Mouse (Mus musculus): ENCODE measurements around the gene Dip2b.

The Dip2b gene

DNA sequence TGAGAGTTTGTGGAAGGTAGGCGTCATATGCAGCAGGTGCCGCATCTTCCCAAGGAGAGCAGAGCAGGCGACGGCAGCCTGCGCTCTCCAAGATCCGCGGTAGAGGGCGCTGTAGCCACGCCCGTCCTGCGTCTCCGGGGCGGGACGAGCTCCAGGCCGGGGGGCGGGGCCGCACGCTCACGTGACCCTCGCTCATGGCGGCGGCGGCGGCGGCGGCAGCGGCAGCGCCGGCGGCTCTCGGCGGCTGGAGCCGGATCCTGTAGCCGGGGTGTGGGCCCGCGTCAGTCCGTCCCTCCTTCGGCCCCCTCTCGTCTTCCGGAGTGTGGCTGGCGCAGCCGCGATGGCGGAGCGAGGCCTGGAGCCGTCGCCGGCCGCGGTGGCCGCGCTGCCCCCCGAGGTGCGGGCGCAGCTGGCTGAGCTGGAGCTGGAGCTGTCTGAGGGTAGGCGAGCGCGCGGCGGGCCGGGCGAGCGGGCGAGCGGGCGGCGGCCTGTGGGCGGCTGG lies at the start of gene Dip2b:
Gene Dip2b, plus strand, starts transcription at position 195 of the 502 bp plus-strand sequence.
- DNase-seq (ENCODE audit: low spot score) = peak; percentile 99

DNA sequence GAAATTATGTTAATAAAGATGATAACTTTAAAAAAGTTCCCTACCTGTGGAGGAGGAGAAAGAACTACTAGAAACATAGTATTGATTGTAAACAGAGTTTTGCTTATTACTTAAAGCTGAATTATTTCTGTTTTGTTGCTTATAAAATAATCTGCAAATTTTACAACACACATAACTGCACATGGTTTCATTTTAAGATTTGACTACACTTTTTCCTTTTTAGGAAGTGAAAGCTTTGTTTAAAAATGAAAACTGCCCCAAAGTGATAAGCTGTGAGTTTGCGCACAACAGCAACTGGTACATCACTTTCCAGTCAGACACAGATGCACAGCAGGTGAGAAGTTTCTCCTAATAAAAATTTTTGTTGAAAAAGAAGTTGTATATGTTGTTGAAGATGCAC lies 45.4 kb upstream of the Dip2b start:
- no peak for DNase-seq (ENCODE audit: low spot score)

- no peak for DNase-seq (ENCODE audit: low spot score)
Observed at GRCm38 (mm10) chr15:99997114-99997804, 41.2 kb upstream of the Dip2b start.

DNA sequence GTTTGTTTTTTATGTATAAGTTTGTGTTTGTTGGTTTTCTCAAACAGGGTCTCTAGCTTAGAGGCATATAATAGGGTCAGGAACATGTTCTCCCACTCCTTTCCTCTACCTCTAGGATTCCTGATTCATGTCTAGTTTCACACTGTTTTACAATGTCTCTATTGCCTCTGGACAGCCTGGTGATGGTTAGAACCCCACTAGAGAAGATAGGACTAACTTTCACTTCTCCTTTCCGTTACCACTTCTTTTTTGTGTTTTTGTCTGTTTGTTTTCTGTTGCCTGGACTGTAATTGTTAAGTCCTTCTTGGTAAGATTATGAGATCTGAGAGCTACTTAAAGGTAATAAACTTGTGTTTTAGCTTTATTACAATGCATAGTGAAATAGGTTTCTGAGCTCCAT lies 39.1 kb upstream of the Dip2b start:
- no peak for DNase-seq (ENCODE audit: low spot score)

DNA sequence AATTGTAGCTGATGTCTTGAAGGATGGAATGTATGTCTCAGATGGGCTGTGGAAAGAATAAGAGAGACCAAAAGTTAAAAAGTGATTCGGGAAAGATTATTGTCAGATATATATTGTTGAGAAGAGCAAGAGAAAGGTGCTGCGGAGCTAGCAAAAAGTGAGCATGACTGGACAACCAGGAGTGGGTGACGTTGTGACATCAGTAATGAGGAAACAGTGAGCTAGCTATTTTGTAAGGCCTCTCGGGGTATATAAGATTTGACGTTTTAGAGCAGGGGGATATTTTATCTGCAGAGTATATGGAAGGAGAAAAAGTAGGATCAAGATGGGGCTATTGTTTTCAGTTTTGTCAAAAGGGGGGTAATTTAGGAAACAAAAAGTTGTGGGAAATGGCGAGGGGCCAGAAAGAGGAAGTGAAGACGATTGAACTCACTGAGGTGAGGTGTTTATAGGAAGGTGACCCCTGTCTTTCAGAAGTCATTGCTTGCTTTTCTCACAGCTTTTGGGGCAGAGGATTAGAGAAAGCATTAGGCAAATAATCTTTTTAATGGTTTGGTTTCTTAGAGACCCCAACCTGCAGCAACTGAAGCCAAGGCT lies 33.7 kb upstream of the Dip2b start:
- DNase-seq (ENCODE audit: low spot score) = no peak

- DNase-seq (ENCODE audit: low spot score) = no peak
Observed at GRCm38 (mm10) chr15:100006180-100006579, 32.3 kb upstream of the Dip2b start.

DNA sequence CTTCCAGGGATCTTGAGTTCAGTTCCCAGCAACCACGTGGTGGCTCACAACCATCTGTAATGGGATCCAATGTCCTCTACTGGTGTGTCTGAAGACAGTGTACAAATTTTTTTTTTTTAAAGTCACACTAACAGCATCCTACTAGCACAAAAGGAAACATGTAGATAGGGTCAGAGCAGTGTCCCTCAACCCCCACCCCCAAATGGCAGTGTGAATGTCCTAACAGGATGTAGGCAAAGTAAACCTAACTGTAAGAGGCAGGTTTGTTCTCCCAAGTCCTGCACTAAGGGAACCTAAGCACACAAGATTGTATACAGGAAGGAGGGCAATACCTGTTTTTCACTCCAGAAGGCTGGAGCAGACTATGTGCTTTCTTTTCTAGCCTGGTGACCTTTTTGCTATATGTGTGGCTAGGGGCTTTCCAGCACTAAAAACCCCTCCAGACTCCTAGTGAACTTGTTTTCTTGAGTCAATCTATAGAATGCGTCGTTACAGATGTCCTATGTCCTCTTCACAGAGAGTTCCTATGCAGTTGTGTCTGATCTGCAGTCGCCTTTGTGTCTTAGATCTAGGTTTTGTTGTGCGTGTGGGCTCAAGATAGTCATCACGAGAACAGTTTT lies 20.1 kb upstream of the Dip2b start:
- no peak for DNase-seq (ENCODE audit: low spot score)

DNA sequence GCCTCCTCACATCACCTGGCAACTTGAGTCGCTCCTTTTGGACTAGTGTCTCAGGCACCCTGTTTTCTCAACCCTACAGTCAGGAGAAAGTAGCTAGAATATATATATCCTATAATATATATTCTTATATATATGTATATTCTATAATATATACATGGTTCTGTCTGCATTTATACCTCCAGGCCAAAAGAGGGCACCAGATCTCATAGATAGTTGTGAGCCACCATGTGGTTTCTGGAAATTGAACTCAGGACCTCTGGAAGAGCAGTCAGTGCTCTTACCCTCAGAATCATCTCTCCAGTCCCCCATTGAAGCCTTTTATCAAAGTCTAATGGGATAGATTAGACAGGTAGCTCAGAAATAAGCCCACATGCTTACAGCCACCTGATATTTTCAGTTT lies 17.3 kb upstream of the Dip2b start:
- no peak for DNase-seq (ENCODE audit: low spot score)

GRCm38 (mm10) chr15:100022923-100023322 lies 15.5 kb upstream of the Dip2b start:
- peak; percentile 82 for DNase-seq (ENCODE audit: low spot score)

- DNase-seq (ENCODE audit: low spot score) = no peak
Observed at GRCm38 (mm10) chr15:100025076-100025834, 13.2 kb upstream of the Dip2b start.

DNA sequence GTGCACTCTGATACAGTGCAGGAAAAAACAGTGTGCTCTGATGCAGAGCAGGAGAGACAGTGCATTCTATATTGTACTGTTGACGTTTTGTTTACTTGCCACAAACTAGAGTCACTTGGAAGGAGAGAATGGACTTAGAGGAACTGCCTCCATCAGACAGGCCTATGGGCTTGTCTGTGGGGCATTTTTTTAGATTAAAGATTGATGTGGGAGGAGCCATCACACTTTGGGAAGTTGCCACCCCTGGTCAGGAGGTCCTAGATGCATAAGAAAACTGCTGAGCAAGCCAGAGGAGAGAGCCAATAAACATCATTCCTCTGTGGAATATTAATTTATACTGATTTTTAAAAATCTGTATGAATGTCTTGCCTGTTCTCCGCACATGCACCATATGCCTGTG lies 10.3 kb upstream of the Dip2b start:
- DNase-seq (ENCODE audit: low spot score) = no peak

DNA sequence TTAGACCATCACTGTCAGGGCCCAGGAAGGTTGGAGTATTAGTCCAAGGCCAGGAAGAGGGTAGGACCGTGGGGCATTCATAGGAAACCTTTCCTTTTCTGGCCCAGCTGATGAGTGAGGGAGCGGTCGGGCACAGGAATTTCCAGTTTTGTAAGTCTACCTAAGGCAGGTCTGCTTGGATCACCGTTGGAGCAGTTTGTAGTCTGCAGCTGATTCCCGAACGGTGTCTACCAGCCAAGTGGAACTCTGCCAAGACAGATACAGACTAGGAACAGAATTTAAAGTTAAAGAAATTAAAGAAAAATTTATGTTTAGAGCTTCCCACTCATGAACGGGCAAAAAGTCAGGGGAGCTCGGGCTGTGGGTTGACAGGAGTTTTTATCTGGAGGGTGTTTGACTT lies 9.0 kb upstream of the Dip2b start:
- DNase-seq (ENCODE audit: low spot score) = no peak

DNA sequence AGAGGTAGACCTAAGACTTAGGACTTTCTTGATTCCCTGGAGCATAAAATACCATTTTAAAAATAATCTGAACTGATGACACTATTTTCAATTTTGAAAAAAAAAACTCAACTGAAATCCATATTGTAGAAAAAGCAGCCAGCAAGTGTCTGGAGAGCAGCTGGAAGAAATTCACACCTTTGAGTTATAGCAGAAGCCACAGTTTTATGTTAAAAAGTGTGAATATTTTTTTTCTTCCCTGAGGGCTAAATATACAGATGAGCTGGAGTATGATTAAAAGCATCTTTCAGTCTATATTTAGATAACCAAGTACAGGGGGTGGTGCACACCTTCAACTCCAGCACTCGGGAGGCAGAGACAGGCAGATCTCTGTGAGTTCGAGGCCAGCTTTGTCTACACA lies 8.6 kb upstream of the Dip2b start:
- DNase-seq (ENCODE audit: low spot score) = no peak

DNA sequence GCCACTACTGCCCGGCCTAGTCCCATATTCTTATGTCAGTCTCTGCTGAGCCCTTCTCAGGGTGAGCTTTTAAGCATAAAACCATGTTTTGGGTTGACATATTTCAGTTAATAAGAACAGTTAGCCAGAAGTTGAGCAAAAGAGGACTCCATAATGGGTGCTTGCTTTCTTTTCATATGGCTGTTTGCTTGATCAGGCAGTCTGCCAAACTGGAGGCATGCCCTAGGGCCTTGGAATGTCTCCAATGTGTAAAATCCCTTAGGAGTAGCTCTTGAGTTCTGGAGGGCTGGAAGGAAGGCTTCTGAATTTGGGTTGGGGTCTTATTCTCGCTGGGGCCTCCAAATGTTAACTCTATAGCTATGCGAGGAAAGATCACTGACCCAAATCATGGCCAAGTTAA lies 5.9 kb upstream of the Dip2b start:
- DNase-seq (ENCODE audit: low spot score) = no peak

DNA sequence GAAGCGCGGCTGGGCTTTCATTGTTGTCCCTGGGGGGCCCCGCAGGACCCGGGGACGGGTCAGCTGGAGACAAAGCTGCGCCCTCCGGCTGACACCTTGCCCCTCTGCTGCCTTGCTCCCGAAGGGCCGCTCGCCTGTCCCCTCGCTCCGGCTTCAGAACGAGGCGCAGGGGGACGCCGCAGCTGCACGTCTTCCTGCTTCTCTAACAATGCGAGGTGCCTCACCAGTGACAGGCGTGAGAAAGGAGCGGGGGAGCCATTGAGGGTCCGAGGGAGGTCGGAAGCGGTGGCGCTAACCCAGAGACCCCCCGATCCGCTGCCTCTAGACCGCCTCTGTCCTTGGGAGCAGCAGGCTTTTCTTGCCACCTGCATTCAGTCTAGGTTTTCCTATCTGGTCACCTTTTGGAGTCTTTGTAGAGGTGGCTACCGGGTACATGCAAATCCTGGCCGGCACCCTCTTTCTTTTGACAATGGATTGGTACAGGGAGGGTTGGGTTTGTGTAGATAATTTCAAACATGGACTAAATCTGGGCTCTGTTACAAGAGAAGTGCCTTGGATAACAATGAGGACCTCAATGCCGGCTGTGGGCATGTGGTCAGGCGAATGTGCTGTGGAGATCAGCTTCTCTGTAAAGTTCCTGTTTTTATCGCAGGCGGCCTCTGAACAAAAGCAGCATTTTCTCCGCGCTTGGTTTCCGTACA lies 687 bp downstream of the Dip2b start:
- DNase-seq (ENCODE audit: low spot score) = peak; percentile 72

DNA sequence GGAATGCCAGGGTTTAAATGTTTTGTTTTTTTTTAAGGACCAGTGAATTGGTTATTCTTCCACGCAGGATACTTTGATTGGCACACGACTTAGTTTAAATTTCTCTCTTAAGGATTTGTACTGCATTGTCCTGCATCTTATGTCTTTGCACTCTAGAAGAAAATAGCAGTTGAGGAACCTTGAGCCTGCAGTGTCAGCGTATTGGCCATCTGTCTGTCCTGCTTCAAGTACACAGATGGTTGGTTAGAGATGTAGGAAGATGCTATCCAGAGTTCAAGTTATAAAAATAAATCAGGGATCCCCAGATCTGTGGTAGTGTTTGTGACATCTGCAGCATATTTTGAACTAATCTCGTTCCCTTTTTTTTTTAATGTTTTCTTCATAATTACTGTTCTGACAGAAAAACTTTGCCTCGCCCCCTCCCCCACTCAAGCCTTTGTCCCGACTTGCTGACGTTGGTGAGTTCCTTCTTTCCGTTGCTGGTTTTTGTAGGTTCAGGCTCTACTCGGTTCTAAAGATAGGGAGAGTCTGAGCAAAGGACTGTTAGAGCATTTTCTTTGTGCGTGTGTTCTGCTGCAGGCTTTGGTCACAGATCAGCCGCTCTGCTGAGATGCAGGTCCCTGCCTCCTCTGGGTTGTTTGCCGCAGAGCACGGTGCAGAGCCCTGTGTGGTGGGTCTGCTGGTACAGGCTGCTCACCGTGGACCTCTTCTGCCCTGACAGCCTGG lies 2.2 kb downstream of the Dip2b start:
- peak; percentile 41 for DNase-seq (ENCODE audit: low spot score)

GRCm38 (mm10) chr15:100041267-100042047 lies 3.0 kb downstream of the Dip2b start:
- peak; percentile 33 for DNase-seq (ENCODE audit: low spot score)

GRCm38 (mm10) chr15:100042048-100042400 lies 3.6 kb downstream of the Dip2b start:
- no peak for DNase-seq (ENCODE audit: low spot score)

DNA sequence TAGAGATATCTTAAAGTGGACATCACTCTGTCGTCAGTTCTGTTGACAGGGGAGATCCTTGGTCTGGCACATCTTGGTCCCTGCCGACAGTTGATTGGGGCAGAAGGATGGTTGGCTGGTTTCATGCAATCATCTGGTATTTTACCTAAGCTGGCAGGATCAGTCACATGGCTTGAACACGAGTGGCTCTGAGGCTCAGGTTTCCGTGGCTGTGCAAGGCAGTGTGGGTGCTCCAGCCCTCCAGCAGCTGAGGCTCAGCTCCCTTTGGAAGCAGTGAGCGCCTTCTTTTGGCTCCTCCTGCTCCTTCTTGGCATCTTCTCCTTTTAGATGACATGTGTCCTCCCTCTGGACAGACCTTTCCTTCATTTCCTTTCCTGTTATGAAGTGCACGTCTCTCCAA lies 7.1 kb downstream of the Dip2b start:
- no peak for DNase-seq (ENCODE audit: low spot score)

DNA sequence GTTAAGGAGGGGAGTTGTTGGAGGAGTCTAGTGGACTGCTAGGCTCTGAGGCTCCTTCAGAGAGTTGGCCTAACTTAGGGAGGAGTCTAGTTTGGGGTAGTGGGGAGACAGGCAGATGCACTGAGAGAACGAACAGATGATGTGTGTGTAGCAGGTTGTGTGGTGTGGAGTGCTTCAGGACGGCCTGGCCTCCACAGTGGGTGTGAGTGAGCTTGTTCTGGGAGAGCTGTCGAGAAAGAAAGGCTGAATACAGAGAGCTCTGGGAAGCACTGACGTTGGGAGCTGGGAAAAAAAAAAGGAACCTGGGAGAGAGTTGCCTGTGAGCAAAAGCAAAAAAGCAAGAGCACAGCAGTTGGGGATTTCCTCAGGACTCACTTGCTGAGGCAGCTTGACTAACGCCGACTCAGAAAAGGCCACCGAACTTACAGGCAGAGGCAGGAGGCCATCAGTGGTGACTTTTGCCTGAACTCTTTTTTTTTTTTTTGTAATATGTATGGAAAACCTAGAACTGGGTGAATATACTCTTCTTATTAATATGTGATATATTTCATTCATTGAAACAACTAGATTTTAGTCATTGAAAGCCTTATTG lies 11.1 kb downstream of the Dip2b start:
- no peak for DNase-seq (ENCODE audit: low spot score)

Measured in retina, embryonic 14.5 days (tissue).